ENCODE assay signal across 8 mouse cellular contexts in genomic region chr11:53299551-53300329, GRCm38 (mm10). TPM values are rescaled to one million over a fixed set of nuclear protein-coding genes. Genes with fewer than 3 reads are reported as not detected.
DNase-seq lines count a peak whose midpoint lies in the region; ATAC-seq and TF ChIP-seq lines count a peak whose summit lies in the region.

No protein-coding gene starts in this region.

- under 1% methylated on average over 80 of the region's 80 CpGs for WGBS in heart, embryonic 15.5 days
- under 1% methylated on average over 80 of the region's 80 CpGs for WGBS in liver, postnatal 0 days (ENCODE audit: insufficient replicate concordance)
- WGBS in neural tube, embryonic 14.5 days, result under 1% methylated on average over 75 of the region's 80 CpGs

- peaks cover 31% of the 10 kb centered on the region for H3K4me1 ChIP-seq in bone marrow macrophage, adult 2 months (ENCODE audit: control insufficient read depth, insufficient read depth, low read length)
- H3K4me1 ChIP-seq in heart, embryonic 15.5 days (replicated peaks), result peaks cover 33% of the 10 kb centered on the region
- peaks cover 37% of the 10 kb centered on the region for H3K4me1 ChIP-seq in liver, postnatal 0 days (ENCODE audit: insufficient read depth)
- H3K4me1 ChIP-seq in neural tube, embryonic 14.5 days (ENCODE audit: control insufficient read depth, insufficient read depth, low read length), result peaks cover 19% of the 10 kb centered on the region

- no peaks in the 10 kb centered on the region for H3K36me3 ChIP-seq in heart, embryonic 15.5 days
- peaks cover 6% of the 10 kb centered on the region; the same call in 1 of the 2 replicates for H3K36me3 ChIP-seq in liver, postnatal 0 days (replicated peaks; ENCODE audit: insufficient read depth, low read length)
- no peaks in the 10 kb centered on the region for H3K36me3 ChIP-seq in neural tube, embryonic 14.5 days (ENCODE audit: control insufficient read depth, insufficient read depth, low read length)

- H3K27ac ChIP-seq in bone marrow macrophage, adult 2 months (ENCODE audit: insufficient read depth, low read depth, low read length), result peak overlapping the region; percentile 99
- H3K27ac ChIP-seq in heart, embryonic 15.5 days, result peak overlapping the region; percentile 99
- H3K27ac ChIP-seq in liver, postnatal 0 days (ENCODE audit: low read depth), result peak overlapping the region; percentile 99
- peak overlapping the region; percentile 96 for H3K27ac ChIP-seq in neural tube, embryonic 14.5 days (ENCODE audit: low read depth, low read length)

- no peaks in the 10 kb centered on the region for H3K27me3 ChIP-seq in heart, embryonic 15.5 days
- no peaks in the 10 kb centered on the region for H3K27me3 ChIP-seq in liver, postnatal 0 days (ENCODE audit: insufficient read depth, low read length)
- H3K27me3 ChIP-seq in neural tube, embryonic 14.5 days (ENCODE audit: control insufficient read depth, insufficient read depth, low read length), result no peaks in the 10 kb centered on the region

- H3K4me3 ChIP-seq in bone marrow macrophage, adult 2 months (ENCODE audit: insufficient read depth, low read length), result peak overlapping the region; percentile 99
- peak overlapping the region; percentile 74 for H3K4me3 ChIP-seq in heart, embryonic 15.5 days
- peak overlapping the region; percentile 93 for H3K4me3 ChIP-seq in liver, postnatal 0 days (ENCODE audit: low read depth, low read length)
- H3K4me3 ChIP-seq in neural tube, embryonic 14.5 days (ENCODE audit: low read depth, low read length), result peak overlapping the region; percentile 97

- peak; percentile 47 for ATAC-seq in erythroblast, adult 5-6 weeks (replicated peaks; ENCODE audit: low FRiP score, poor library complexity, severe bottlenecking)
- no peak; the same call in 1 of the 2 replicates for ATAC-seq in heart, embryonic 15.5 days (replicated peaks; ENCODE audit: insufficient number of reproducible peaks, insufficient read depth, low FRiP score, low read depth)
- peak; percentile 63 for ATAC-seq in liver, postnatal 0 days
- ATAC-seq in neural tube, embryonic 14.5 days (ENCODE audit: low read depth), result peak; percentile 79

- H3K9me3 ChIP-seq in heart, embryonic 15.5 days (replicated peaks), result no peaks in the 10 kb centered on the region
- H3K9me3 ChIP-seq in liver, postnatal 0 days (ENCODE audit: low read length), result no peaks in the 10 kb centered on the region
- no peaks in the 10 kb centered on the region for H3K9me3 ChIP-seq in neural tube, embryonic 14.5 days (ENCODE audit: control insufficient read depth, low read length)

- TF ChIP-seq EP300 in liver, postnatal 0 days (IDR thresholded peaks at IDR 0.05; ENCODE audit: low read depth), result no peak

- H3K9ac ChIP-seq in heart, embryonic 15.5 days, result peak overlapping the region; percentile 100
- peak overlapping the region; percentile 98 for H3K9ac ChIP-seq in liver, postnatal 0 days (replicated peaks)
- H3K9ac ChIP-seq in neural tube, embryonic 14.5 days (replicated peaks; ENCODE audit: low read depth, low read length), result peak overlapping the region; percentile 96

- TF ChIP-seq POLR2A in bone marrow macrophage, adult 2 months (IDR thresholded peaks at IDR 0.05; ENCODE audit: borderline replicate concordance, low read depth, low read length), result no peak

- H3K4me2 ChIP-seq in heart, embryonic 15.5 days, result peak overlapping the region; percentile 76
- peak overlapping the region; percentile 86 for H3K4me2 ChIP-seq in liver, postnatal 0 days (ENCODE audit: low read depth, low read length)
- peak overlapping the region; percentile 83 for H3K4me2 ChIP-seq in neural tube, embryonic 14.5 days (ENCODE audit: low read depth, low read length)

- TF ChIP-seq CTCF in bone marrow macrophage, adult 2 months (IDR thresholded peaks at IDR 0.05; ENCODE audit: low read depth, low read length), result no peak
- 0 out of 2 replicates have a peak, but pooled peaks have one; percentile 3 for TF ChIP-seq CTCF in liver, postnatal 0 days (IDR thresholded peaks at IDR 0.05; ENCODE audit: low read depth)

- peak; percentile 80 for DNase-seq in CD4-positive, CD25-positive, alpha-beta regulatory T cell, adult 2 months (ENCODE audit: low read depth, low spot score)
- peak; percentile 88 to 90 for DNase-seq in kidney, postnatal 25 days
- peak; percentile 80 for DNase-seq in liver, postnatal 0 days
- peak; percentile 32 to 61 for DNase-seq in thymus, adult 18-20 months

RNA-seq across cellular contexts. Expression of gene Hspa4, which starts 0.5 kb away (rescaled TPM):
- 111 and 118 TPM in 2 replicates for polyA plus RNA-seq in bone marrow macrophage, adult 2 months (2012; ENCODE audit: insufficient read depth, insufficient read length, missing spikeins)
- total RNA-seq in erythroblast, adult 5-6 weeks (2015; ENCODE audit: low replicate concordance), result 40.9 and 48.5 TPM in 2 replicates
- 93.7 and 111 TPM in 2 replicates for total RNA-seq in erythroblast, adult 5-6 weeks (2017; ENCODE audit: low replicate concordance)
- 58.0 and 61.5 TPM in 2 replicates for polyA plus RNA-seq in heart, embryonic 15.5 days (2015; fragmentation: Nextera tagmentation; extraction: Ambion mirVana)
- polyA plus RNA-seq in liver, postnatal 0 days (2015; fragmentation: Nextera tagmentation; extraction: Ambion mirVana), result 37.4 and 41.4 TPM in 2 replicates
- polyA plus RNA-seq in neural tube, embryonic 14.5 days (2014; fragmentation: Nextera tagmentation; extraction: Ambion mirVana), result 51.7 and 53.8 TPM in 2 replicates

RNA-seq across cellular contexts. Expression of gene Zcchc10, which starts 24.7 kb away (rescaled TPM):
- polyA plus RNA-seq in bone marrow macrophage, adult 2 months (2012; ENCODE audit: insufficient read depth, insufficient read length, missing spikeins), result 13.9 and 17.4 TPM in 2 replicates
- total RNA-seq in erythroblast, adult 5-6 weeks (2015; ENCODE audit: low replicate concordance), result 7.9 and 13.6 TPM in 2 replicates
- 0.94 and 2.0 TPM in 2 replicates for total RNA-seq in erythroblast, adult 5-6 weeks (2017; ENCODE audit: low replicate concordance)
- polyA plus RNA-seq in heart, embryonic 15.5 days (2015; fragmentation: Nextera tagmentation; extraction: Ambion mirVana), result 12.2 and 14.3 TPM in 2 replicates
- polyA plus RNA-seq in liver, postnatal 0 days (2015; fragmentation: Nextera tagmentation; extraction: Ambion mirVana), result 6.0 and 7.4 TPM in 2 replicates
- 16.8 and 18.7 TPM in 2 replicates for polyA plus RNA-seq in neural tube, embryonic 14.5 days (2014; fragmentation: Nextera tagmentation; extraction: Ambion mirVana)

RNA-seq across cellular contexts. Expression of gene Aff4, which starts 50.9 kb away (rescaled TPM):
- 54.6 and 68.8 TPM in 2 replicates for polyA plus RNA-seq in bone marrow macrophage, adult 2 months (2012; ENCODE audit: insufficient read depth, insufficient read length, missing spikeins)
- 32.2 and 50.3 TPM in 2 replicates for total RNA-seq in erythroblast, adult 5-6 weeks (2015; ENCODE audit: low replicate concordance)
- 12.0 and 25.4 TPM in 2 replicates for total RNA-seq in erythroblast, adult 5-6 weeks (2017; ENCODE audit: low replicate concordance)
- 30.5 and 37.7 TPM in 2 replicates for polyA plus RNA-seq in heart, embryonic 15.5 days (2015; fragmentation: Nextera tagmentation; extraction: Ambion mirVana)
- polyA plus RNA-seq in liver, postnatal 0 days (2015; fragmentation: Nextera tagmentation; extraction: Ambion mirVana), result 9.1 and 12.4 TPM in 2 replicates
- 59.2 and 95.0 TPM in 2 replicates for polyA plus RNA-seq in neural tube, embryonic 14.5 days (2014; fragmentation: Nextera tagmentation; extraction: Ambion mirVana)
